ENCODE assay signal across 8 mouse cellular contexts in genomic region chr5:111420896-111421295, GRCm38 (mm10). TPM values are rescaled to one million over a fixed set of nuclear protein-coding genes. Genes with fewer than 3 reads are reported as not detected.
DNase-seq lines count a peak whose midpoint lies in the region; ATAC-seq and TF ChIP-seq lines count a peak whose summit lies in the region.

No protein-coding gene starts in this region.

- no peak for DNase-seq in heart, adult 9 months (ENCODE audit: low spot score in 2 of 2)
- DNase-seq in brain, embryonic 14.5 days (ENCODE audit: low read depth), result peak; percentile 38
- DNase-seq in hindbrain, embryonic 10.5 days (ENCODE audit: low spot score), result peak; percentile 62
- no peak for DNase-seq in cerebellum, adult 11 months
- DNase-seq in adrenal gland, adult (ENCODE audit: inconsistent age in 2 of 2, low spot score in 1 of 2), result no peak
- no peak for DNase-seq in adrenal gland, postnatal 25 days

- peak overlapping the region; percentile 28 to 89; a peak in 3 of 4 replicates for H3K4me3 ChIP-seq in heart, embryonic 14.5 days (ENCODE audit: control insufficient read depth in 1 of 2, insufficient read depth in 1 of 2, low read depth in 1 of 2, low read length in 2 of 2)
- H3K4me3 ChIP-seq in hindbrain, embryonic 10.5 days, result peak overlapping the region; percentile 99
- peak overlapping the region; percentile 76 for H3K4me3 ChIP-seq in midbrain, embryonic 12.5 days

- TF ChIP-seq CTCF in brain, embryonic 14.5 days (IDR thresholded peaks at IDR 0.05; ENCODE audit: borderline replicate concordance, extremely low read depth, insufficient read depth, insufficient read length), result no peak

- no peaks in the 10 kb centered on the region for H3K9me3 ChIP-seq in heart, embryonic 14.5 days (ENCODE audit: control insufficient read depth, low read length)
- no peaks in the 10 kb centered on the region for H3K9me3 ChIP-seq in hindbrain, embryonic 10.5 days
- H3K9me3 ChIP-seq in midbrain, embryonic 12.5 days, result no peaks in the 10 kb centered on the region

- no peak overlapping the region for H3K27ac ChIP-seq in heart, embryonic 14.5 days (replicated peaks in 1 of 2; ENCODE audit: control insufficient read depth in 1 of 2, insufficient read depth in 1 of 2, low read depth in 2 of 2, low read length in 2 of 2)
- H3K27ac ChIP-seq in hindbrain, embryonic 10.5 days, result peak overlapping the region; percentile 99
- peak overlapping the region; percentile 99 for H3K27ac ChIP-seq in midbrain, embryonic 12.5 days (replicated peaks)

- H3K4me1 ChIP-seq in heart, embryonic 14.5 days (ENCODE audit: control insufficient read depth in 2 of 2, insufficient read depth in 2 of 2, low read length in 2 of 2), result peaks cover 27 to 53% of the 10 kb centered on the region in 2 experiments
- peaks cover 84% of the 10 kb centered on the region for H3K4me1 ChIP-seq in hindbrain, embryonic 10.5 days (replicated peaks)
- peaks cover 67% of the 10 kb centered on the region for H3K4me1 ChIP-seq in midbrain, embryonic 12.5 days

- peak overlapping the region; percentile 98 for H3K4me2 ChIP-seq in heart, embryonic 14.5 days (ENCODE audit: low read length)
- H3K4me2 ChIP-seq in midbrain, embryonic 12.5 days (replicated peaks), result peak overlapping the region; percentile 99

- H3K9ac ChIP-seq in heart, embryonic 14.5 days (ENCODE audit: low read length), result peak overlapping the region; percentile 84; the same call in 1 of the 2 replicates
- peak overlapping the region; percentile 100 for H3K9ac ChIP-seq in midbrain, embryonic 12.5 days (replicated peaks)

- WGBS in heart, embryonic 14.5 days, result 66% methylated on average over 22 of the region's 22 CpGs
- 10% methylated on average over 22 of the region's 22 CpGs for WGBS in hindbrain, embryonic 10.5 days
- 15% methylated on average over 22 of the region's 22 CpGs for WGBS in midbrain, embryonic 12.5 days

- peaks cover 42% of the 10 kb centered on the region for H3K36me3 ChIP-seq in heart, embryonic 14.5 days (ENCODE audit: control insufficient read depth, insufficient read depth, low read length)
- H3K36me3 ChIP-seq in hindbrain, embryonic 10.5 days, result peaks cover 77% of the 10 kb centered on the region
- H3K36me3 ChIP-seq in midbrain, embryonic 12.5 days, result peaks cover 55% of the 10 kb centered on the region

- TF ChIP-seq POLR2A in brain, embryonic 14.5 days (IDR thresholded peaks at IDR 0.05; ENCODE audit: borderline replicate concordance, extremely low read depth, insufficient read depth, insufficient read length, poor library complexity, severe bottlenecking), result no peak

- H3K27me3 ChIP-seq in heart, embryonic 14.5 days (ENCODE audit: control insufficient read depth, insufficient read depth, low read length), result peaks cover 13% of the 10 kb centered on the region
- peaks cover 7% of the 10 kb centered on the region; the same call in 1 of the 2 replicates for H3K27me3 ChIP-seq in hindbrain, embryonic 10.5 days (ENCODE audit: insufficient read depth, poor library complexity, severe bottlenecking)
- no peaks in the 10 kb centered on the region for H3K27me3 ChIP-seq in midbrain, embryonic 12.5 days

- no peak for ATAC-seq in heart, embryonic 14.5 days (ENCODE audit: insufficient number of reproducible peaks, insufficient read depth, low FRiP score, low read depth)
- ATAC-seq in midbrain, embryonic 12.5 days (ENCODE audit: low FRiP score, low read depth), result no peak

RNA-seq across cellular contexts. Expression of gene Mn1, which starts 3.7 kb away (rescaled TPM):
- polyA plus RNA-seq in heart, embryonic 14.5 days (2014; fragmentation: Nextera tagmentation; extraction: Ambion mirVana), result 5.6 and 6.9 TPM in 2 replicates
- polyA plus RNA-seq in brain, embryonic 14.5 days (2012; rRNA removed), result 46.8 and 54.3 TPM in 2 replicates
- polyA plus RNA-seq in hindbrain, embryonic 10.5 days (2016; fragmentation: Nextera tagmentation; extraction: Ambion mirVana), result 55.9 and 65.1 TPM in 2 replicates
- polyA plus RNA-seq in midbrain, embryonic 12.5 days (2016; fragmentation: Nextera tagmentation; extraction: Ambion mirVana), result 55.9 and 61.8 TPM in 2 replicates
- total RNA-seq in adrenal gland, postnatal 25 days (2021), result 2.3 and 4.9 TPM in 2 replicates

Comparison
In these comparisons a context has a peak if more than half of its experiments do, and no peak if none do; other contexts are left out.
1. H3K27ac ChIP-seq: peak in hindbrain, embryonic 10.5 days (single experiment) and midbrain, embryonic 12.5 days (single experiment); none in heart, embryonic 14.5 days (0 of 2).
2. DNase-seq: peak in brain, embryonic 14.5 days (single experiment) and hindbrain, embryonic 10.5 days (single experiment); none in heart, adult 9 months (0 of 2), cerebellum, adult 11 months (single experiment), adrenal gland, adult (0 of 2) and adrenal gland, postnatal 25 days (single experiment).
3. Peak in every context shown above with its lines, with median percentiles within 50 percentile points of each other: H3K4me3 ChIP-seq.